Mouse (Mus musculus) thymus, postnatal 36 days (tissue): ENCODE results near the gene Pus7.

Experiments
- DNase-seq, 2 experiments: peaks; one replicate each; pipeline ENCODE4 v3.0.0; 2022; ENCODE audit warnings: mixed read lengths in 2 of 2

Gene Pus7

DNA sequence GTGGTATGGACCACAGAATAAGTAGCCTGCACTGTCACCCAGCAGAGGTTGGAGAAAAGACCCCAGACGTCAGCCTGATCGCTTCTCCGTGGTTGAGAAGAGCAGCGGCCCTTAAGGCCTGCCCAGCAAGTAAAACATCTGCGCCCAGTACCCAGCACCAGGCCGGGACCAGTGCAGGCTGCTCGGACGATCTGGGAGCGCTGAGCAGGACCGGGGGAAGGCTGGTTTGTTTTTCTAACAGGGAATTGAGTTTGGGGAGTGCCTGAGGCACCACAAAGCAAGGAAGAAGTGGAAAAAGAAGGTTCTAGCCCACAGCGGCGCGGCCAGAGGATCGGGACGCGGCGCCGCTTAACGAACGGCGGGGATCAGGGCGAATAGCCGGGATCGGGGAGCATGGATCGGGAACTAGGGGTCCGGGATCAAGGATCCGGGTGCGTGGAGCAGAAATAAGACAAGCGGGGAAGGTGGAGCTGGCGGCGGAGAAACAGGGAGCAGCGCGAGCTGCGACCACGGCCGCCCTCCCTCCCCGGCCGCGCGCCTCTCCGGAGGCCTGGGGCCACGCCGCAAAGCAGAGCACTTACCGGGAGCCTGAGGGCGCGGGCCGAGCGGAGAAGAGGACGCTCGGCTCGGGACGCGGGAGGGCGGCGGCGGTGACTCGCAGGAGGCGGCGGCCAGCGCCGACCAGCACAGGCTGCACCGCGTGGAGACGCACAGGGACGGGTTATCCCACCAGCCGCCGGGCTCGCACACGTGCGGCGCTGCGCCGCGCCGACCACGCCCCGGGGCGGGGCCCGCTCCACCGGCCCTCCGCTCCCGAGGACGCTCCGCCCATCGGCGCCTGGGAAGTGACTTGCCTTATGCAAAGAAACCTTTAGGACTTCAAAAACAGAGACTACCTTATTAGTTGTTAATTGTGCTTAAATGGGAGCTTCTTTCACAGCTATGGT lies at the start of gene Pus7:
Gene Pus7 (minus strand): TSS at position 781 of the 947 bp plus-strand sequence.
- DNase-seq, result peak; percentile 80 to 83

DNA sequence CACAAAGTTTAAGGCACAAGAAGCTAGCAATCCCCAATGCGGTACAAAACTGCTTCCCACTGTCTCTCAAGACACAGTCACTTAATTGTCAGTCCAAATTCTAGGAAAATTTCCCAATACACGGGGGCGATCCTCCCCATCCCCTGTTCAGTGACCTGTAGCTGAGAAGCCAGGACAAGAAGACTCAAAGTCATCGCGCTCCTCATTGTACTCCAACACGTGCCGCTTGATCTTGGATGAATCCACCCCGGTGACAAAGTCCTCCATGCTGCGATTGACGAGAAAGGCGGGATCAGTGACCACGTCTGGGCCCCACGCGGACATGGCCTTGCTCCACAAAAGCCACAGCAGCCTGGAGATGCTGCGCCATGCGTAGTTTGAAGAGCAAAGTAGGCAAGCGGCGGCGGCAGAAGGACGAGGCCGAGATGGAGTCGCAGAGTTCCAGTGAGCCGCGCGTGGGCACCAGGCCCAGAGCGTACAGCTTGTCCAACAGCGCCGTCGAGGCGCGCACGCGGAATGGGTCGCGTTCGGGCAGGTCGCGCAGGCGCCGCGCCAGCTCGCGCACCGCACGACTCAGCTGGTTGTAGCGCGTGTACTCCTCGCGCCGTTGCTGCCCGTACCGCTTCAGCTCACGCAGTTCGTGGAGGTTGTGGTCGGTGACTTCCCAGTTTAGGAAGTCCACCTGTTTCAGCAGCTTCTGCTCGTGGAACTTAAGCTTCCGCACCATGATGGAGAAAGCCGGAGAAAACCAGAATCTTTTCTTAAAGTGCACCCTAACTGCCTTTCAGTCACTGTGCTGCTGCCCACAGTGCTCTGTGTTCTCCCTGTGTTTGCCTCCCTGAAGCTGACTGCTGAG lies 47.6 kb upstream of the Pus7 start:
- DNase-seq, result no peak

DNA sequence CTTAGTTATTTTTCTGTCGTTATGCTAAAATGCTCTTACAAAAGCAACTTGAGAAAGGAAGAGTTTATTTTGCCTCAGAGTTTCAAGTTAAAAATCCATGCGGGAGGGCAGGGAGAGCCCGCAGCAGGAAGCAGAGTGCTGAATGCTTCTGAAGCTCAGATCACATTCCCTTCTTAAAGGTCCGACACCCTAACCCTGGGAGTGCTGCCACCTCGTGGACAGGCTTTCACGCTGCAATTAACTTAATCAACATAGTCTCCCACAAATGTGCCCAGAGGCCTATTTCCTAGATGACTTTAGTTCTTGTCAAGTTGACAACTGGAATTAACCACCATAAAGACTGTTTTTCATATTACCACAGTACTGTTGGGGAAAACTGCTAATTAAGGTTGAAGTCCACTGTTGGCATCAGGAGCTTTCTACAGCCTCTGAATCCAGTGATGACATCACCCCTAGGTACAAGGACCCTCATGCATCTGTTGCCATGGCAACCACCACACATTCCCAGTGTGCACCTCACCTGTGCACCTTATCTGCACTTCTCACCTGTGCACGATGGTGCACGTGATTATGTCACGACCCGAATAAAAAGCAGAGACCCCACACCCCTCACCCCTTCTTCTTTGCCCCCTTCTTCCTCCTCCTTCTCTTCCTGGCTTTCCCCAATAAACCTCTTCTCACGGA lies 43.0 kb upstream of the Pus7 start:
- peak; percentile 64 to 72 for DNase-seq

DNA sequence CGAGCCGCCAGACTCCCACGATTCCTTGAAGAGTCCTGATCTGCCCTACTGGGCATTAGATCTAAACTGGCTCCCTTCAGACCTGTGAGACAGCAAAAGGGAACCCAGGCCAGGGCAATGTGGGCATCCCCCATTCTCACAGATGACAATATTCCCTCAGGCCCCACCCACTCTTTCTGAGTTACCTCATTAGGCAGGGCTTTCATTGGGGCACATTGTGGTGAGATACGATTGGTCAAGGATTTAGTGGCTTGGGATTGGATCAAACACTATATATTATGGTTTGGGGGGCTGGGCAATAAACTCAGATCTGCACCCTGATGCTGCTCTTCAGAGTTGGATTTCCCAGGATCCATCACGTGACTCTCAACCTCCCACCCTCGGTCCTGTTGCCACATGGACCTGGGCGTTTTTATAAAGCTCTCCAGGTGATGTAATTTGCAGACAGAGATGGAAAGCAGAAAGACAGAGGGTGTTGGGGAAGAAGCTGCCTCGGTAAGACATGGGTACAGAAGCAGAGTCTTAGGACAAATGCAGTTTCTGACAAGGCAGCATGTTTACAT lies 40.7 kb upstream of the Pus7 start:
- DNase-seq, result no peak

DNA sequence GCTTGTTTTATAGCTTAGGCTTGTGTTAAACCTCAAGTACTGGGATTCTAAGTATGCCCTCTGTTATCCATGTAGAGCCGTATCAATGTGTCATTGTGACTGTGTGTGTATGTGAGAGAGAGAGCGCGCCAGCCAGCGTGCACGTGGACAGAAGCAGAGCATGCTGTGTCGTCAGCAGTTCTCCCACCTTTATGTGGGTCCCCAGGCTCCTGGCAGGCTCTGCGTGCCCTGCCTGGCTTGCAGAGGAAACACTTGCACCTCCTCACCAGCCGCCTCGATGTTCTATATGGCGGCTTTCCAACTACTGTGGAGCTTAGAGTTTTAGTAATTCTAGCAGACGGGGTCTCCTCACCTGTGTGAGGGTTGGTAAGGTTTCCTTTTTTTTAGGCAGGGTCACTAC lies 38.8 kb upstream of the Pus7 start:
- no peak for DNase-seq

DNA sequence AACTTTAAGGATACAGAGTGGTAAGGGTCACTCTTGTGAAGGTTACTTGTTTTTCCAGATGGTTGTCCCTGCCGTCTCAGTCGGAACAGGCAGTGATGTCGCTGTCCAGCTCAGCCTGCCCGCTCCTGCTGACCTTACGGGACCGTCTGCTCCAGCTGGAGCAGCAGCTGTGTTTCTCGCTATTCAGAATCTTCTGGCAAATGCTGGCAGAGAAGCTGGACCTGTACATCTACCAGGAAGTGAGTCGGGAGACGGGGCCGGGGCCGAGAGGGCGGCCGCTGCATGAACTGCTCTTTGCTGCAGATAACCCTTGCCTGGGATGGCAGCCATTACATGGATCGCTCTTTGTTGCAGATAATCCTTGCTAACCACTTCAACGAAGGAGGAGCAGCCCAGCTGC lies 33.2 kb upstream of the Pus7 start:
- no peak for DNase-seq

DNA sequence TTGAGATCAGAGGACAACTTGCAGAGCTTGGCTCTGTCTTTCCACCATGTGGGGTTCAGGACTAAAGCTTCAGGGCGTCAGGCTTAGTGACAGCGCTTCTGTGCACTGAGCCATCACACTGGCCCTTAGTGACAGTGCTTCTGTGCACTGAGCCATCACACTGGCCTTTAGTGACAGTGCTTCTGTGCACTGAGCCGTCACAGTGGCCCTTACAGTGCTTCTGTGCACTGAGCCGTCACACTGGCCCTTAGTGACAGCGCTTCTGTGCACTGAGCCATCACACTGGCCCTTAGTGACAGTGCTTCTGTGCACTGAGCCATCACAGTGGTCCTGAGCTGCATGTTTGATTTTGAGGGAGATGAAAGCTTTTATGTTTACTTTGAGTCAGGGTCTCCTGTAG lies 31.3 kb upstream of the Pus7 start:
- no peak for DNase-seq

DNA sequence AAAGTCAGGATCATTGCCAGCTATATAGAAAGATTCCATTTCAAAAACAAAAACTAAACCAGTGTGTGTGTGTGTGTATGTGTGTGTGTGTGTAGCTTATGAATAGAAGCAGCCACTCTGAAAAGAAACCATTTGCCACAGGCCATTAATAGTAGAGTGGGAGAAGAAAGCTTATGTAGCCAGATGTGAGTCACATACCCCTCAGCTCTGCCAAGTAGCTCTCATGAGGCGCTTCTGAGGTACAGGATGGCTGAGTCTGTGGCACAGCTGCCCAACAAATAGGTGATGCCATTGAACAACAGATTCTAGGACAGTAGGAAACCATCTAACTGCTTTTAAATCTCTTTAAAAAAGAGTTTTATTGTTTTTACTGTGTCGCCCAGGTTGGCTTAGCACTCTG lies 9.2 kb upstream of the Pus7 start:
- DNase-seq, result no peak

DNA sequence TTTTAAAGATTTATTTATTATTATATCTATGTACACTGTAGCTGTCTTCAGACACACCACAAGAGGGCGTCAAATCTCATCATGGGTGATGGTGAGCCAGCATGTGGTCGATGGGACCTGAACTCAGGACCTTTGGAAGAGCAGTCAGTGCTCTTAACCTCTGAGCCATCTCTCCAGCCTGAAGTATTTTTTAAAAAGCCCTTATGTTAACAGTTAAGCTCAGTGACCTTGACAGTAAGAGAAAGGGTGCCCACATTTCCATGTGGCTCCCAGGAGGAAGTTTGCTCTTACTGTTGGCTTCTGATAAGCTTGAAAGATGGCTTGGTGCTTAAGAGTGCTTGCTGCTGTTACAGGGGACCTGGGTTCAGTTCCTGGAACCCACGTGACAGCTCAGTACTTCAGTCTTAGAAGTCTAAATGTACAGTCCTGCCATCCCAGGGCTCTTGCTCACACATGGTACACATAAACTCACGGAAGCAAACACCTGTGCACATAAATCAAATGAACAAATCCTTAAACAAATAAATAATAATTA lies 5.6 kb upstream of the Pus7 start:
- no peak for DNase-seq

DNA sequence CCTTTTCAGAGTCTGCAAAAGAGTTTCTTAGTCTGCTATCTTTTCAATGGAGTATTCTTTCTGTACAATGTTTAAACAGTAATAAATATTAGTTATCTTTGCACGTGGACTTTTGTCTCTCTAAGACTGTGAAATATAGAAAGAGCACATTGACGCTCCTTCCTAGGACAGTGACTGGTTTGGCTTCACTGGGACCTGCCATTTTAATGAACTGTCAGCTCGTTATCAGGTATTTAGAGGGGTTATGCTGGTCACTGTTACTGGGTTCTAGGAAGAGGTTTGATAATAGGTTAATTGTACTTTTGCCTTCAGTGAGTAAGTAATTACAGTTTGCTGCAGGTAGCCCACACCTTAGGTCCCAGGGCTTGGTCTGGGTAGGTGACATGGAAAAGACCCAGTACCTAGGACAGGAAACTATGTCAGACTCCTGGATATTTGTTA lies 4.9 kb upstream of the Pus7 start:
- DNase-seq, result no peak

DNA sequence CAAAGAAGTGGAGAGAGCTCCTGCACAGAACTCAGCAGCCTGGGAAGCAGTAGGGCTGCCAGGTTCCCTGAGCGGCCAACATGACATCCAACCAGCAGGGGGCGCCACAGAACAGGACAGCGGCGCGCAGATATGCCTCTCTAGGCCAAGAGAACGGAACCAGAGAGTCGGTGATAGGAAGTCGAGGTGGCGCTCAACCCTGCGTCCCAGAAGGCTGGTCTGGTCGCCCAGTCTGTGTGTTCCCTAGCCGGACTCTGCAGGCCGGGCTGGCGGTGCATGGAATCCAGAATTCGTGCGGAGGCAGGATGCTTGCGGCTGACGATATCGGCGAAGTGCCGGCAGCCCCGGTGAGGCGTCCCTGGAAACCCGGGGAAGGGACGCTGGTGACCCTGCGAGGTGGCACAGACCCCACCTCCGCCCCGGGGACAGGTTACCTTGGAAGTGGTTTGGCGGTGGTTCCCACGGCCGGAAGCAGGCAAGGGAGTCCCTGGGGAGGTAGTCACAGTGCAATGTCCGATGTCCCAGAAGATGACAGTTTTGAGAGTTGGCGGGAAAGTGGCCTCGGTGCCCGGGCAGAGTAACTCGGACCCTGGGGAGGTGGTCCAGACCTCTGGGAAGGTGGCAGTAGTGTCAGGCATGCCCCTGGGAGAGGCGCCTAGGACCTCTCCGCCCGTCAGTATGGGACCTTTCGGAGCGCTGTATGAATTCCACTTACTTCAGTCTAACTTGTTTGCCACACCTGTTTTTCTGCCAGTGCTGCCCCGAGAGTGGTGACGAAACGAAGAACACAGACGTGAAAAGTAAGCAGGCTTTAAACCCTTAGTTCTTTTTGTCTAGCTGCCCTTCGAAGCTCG lies 4.3 kb upstream of the Pus7 start, which contains the start of gene Rint1:
Gene Rint1 (plus strand): TSS at position 176 of the 854 bp plus-strand sequence.
- peak; percentile 87 to 94 for DNase-seq

DNA sequence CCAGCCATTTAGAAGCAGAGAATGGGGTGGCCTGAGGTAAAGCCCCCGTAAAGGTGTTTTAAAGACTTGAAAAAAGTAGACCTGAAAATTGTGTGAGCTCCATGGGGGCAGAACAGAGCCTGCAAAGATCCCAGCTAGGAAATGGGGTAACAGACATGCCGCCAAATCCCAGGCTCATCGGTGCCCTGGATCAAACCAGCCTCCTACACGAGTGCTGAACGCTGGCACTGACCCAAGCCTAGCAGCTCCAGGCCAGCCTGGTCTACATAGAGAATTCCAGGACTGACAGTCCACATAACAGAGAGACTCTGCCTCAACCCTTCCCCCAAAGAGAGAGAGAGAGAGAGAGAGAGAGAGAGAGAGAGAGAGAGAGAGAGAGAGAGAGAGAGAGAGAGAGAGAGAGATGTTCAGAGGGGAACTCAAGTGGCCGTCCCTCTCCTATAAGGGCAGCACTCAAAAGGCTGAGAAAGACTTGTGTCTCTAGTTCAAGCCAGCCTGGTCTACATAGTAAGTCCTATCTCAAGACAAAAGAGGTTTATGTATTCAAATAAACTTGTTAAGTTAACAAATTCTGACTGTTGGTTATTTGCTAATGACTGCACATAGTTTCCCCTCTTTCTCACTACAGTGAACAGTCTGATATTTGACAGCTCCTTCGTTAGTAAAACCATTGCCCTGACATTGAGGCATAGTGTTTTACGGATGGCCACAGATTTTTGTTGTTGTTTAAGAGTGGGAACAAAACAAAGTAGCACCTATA lies 1.3 kb downstream of the Pus7 start:
- no peak for DNase-seq

DNA sequence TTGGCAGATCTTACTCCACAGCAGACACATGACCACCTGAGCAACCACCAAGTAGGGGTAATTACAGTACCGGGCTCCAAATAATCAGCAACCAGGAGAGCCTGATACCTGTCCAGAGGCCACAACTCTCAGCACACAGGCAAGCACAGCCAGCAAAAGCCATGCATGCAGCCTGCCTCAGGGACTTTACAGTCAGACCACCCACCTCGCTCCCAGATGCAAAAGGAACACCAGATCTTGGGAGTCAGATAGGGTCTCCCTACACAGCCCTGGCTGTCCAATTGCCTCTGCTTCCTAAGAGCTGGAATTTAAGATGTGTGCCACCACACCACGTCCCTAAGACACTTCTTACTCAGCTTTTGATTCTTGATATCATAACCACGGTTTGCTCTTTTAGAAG lies 2.3 kb downstream of the Pus7 start:
- no peak for DNase-seq

DNA sequence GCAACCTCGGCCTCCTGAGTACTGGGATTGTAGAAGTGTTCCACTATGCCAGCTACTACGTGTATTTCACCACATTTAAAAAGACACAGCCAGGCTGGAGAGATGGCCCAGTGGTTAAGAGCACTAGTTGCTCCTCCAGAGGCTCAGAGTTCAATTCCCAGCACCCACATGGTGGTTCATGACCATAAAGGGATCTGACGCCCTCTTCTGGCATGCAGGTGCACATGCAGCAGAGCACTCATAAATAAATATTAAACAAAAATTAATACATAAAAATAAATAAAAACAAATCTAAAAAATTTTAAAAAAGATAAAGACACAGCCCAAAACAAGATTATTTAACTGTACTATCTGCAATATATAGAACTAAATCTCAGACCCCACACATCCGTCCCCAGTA lies 3.0 kb downstream of the Pus7 start:
- DNase-seq, result no peak

DNA sequence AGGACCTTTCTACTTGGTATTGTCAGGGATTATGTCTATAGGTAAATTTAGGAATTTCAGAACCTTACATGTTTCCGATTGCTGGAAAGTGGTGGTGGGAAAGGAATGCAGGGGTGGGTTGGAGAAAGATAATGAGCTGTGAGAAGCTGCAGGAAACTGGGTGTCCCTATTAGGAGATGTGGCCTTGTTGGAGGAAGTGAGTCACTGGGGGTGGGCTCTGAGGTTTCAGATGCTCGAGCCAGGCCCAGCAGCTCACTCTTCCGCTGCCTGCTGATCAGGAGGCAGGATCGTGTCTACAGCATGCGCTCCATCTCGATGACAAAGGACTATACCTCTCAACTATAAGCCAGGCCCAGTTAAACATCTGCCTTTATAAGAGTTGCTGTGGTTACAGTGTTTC lies 9.3 kb downstream of the Pus7 start:
- no peak for DNase-seq

DNA sequence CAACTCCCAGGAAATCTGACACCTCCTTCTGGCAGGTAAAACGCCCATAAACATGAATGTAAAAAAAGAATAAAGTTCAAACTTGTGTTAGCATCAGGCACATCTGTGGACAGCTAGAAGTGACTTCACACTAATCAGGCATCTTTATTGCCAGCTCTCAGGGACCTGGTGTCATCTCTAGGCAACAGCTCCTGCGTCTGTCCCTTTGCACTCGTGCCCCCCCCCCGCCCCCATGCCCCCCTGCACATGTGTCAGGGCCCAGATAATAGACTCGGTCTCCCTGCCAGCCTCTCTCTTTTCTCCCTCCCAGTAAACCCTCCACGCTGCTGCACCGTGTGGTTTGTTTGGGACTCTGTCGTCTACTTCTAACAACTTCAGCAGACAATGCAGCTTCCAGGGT lies 12.4 kb downstream of the Pus7 start:
- DNase-seq, result no peak

DNA sequence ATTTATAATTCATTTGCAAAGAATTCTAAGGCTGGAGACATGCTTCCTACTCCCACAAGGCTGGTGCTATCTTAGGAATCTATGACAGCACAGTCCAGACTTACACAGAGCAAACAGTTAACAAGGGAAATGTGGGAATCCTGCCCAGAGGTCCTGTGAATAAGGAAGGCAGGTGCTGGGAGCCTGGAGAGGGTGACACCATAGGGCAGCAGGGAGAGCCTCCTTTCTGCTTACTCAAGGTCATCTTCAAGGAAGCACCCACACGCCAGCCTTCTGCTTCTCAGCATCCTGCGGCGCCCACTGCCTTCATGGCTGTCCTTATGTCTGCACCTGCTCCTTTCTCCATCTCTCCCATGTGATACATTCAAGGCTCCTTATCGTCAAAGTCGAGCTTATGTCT lies 19.0 kb downstream of the Pus7 start:
- no peak for DNase-seq

DNA sequence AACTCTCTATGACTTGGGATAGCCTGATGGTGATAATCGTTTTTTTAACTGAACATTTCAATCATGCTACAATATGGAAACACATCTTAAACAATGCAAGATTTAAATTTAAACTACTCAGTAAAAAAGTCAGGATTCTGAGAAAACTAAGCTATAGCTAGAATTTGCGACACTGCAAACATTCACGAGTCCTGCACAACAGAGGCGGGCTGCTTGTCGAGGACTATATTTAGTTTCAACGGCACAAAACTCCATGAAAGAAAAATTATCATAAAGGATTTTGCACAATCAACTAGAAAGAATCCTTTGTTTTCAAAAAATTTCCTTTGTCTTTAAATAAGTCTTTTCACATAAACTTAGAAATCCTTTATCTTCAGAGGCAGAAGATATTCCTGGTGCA lies 21.0 kb downstream of the Pus7 start:
- no peak for DNase-seq

DNA sequence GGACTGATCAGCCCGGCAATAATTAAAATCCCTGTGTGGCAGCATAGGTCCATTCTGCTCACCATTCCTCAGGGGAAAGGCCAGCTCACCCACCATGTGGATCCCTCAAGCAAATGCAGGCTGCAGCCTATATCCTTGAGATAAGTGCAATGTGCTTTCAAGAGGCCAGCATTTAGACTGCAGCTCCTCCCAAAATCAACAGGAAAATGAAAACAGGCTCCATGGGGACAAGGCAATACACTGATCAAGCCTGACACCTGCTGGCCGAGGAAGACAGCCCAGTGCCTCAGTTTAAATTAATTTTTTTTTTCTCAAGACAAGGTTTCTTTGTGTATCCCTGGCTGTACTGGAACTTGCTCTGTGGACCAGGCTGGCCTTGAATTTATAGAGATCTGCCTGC lies 24.9 kb downstream of the Pus7 start:
- DNase-seq, result peak; percentile 13 to 15

DNA sequence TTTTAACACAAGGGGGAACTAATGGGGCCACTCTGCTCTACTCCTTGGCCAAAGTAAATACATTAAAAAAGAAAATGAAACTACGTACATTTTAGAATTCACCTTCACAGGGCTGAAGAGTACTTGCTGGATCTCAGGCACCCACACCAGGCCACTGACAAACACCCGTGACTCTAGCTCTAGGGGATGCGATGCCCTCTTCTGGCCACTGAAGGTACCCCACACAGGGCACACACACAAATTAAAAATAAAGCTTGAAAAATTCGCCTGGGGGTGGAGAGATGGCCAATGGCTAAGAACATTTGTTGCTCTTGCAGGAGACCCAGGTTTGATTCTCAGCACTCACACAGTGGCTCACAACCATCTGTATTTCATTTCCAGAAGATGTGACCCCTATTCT lies 27.1 kb downstream of the Pus7 start:
- DNase-seq, result no peak

DNA sequence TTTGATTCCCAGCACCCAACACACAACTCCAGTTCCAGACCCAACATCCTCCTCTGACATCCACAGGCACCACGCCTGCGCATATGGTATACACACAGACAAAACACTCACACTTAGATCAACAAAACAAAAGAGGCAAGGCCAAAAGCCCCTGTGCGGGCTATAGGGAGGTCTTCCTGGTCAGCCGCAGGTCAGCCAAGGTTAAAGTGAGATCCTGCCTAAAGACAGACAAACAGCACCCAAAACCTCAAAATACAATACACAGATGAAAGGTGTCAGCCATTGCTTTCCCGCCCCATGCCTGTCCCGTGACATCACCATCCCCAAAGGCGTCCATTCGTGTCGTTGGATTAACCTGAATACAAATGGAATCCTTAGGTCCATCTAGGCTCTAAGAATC lies 27.9 kb downstream of the Pus7 start:
- no peak for DNase-seq
